In genomic region chr17:25828712-25829557, GRCm38 (mm10) we compare ENCODE assay signal across 8 mouse cellular contexts. TPM values are rescaled to one million over a fixed set of nuclear protein-coding genes. Genes with fewer than 3 reads are reported as not detected.
DNase-seq lines count a peak whose midpoint lies in the region; ATAC-seq and TF ChIP-seq lines count a peak whose summit lies in the region.

Gene Jmjd8 (plus strand): TSS chr17:25828867.

- TF ChIP-seq EP300 in lung, postnatal 0 days (IDR thresholded peaks at IDR 0.05) = no peak

- DNase-seq in NIH3T3 (ENCODE audit: low read depth) = peak; percentile 81
- DNase-seq in cerebellum, adult 8-10 months = peak; percentile 77
- DNase-seq in layer of hippocampus, adult 8-10 months (ENCODE audit: low spot score in 2 of 2) = peak; percentile 78 to 87
- DNase-seq in lung, postnatal 0 days (ENCODE audit: low spot score) = peak; percentile 87
- DNase-seq in retina, adult 2 months (ENCODE audit: low read depth, low spot score) = peak; percentile 68
- peak; percentile 78 for DNase-seq in thymus, postnatal 25 days

- H3K27ac ChIP-seq in lung, postnatal 0 days (ENCODE audit: low read length) = peak within 1 kb of the TSS; percentile 86

- 1% methylated on average over 32 of the region's 32 CpGs for WGBS in lung, postnatal 0 days

- TF ChIP-seq CTCF in lung, postnatal 0 days (IDR thresholded peaks at IDR 0.05) = peak; percentile 60

- H3K4me3 ChIP-seq in lung, postnatal 0 days (ENCODE audit: low read depth, low read length) = peak within 1 kb of the TSS; percentile 52

- peak within 1 kb of the TSS; percentile 50 for H3K9ac ChIP-seq in lung, postnatal 0 days (replicated peaks; ENCODE audit: low read depth)

- no peaks in the 10 kb centered on the region for H3K9me3 ChIP-seq in lung, postnatal 0 days (ENCODE audit: low read length)

- peak within 1 kb of the TSS; percentile 85 for H3K4me2 ChIP-seq in lung, postnatal 0 days (replicated peaks; ENCODE audit: low read depth, low read length)

- ATAC-seq in frontal cortex, adult (ENCODE audit: low TSS enrichment) = peak; percentile 48
- ATAC-seq in hematopoietic stem cell, adult 5-6 weeks (replicated peaks in 1 of 2; ENCODE audit: insufficient read depth in 1 of 2, low FRiP score in 2 of 2, low TSS enrichment in 1 of 2, low read depth in 1 of 2, poor library complexity in 2 of 2, severe bottlenecking in 2 of 2) = peak in 1 of 2 experiments; percentile 37; a peak in 3 of 4 replicates
- ATAC-seq in lung, postnatal 0 days = peak; percentile 13

- H3K4me1 ChIP-seq in lung, postnatal 0 days (ENCODE audit: insufficient read depth, low read depth, low read length) = peaks cover 35% of the 10 kb centered on the region

- H3K36me3 ChIP-seq in lung, postnatal 0 days (ENCODE audit: insufficient read depth, low read length) = 0 out of 2 replicates have a peak, but pooled peaks cover 11% of the 10 kb centered on the region

- no peaks in the 10 kb centered on the region for H3K27me3 ChIP-seq in lung, postnatal 0 days (replicated peaks; ENCODE audit: insufficient read depth, low read length)

RNA-seq across cellular contexts. Expression of gene Jmjd8, which starts in this region (rescaled TPM):
- total RNA-seq in hematopoietic stem cell, adult 5-6 weeks (2017) = 23.2 and 25.3 TPM in 2 replicates
- total RNA-seq in layer of hippocampus, adult 8-10 months (2022) = 10 to 100 TPM; 61.0 to 63.6 (median 61.8) TPM
- polyA plus RNA-seq in lung, postnatal 0 days (2015; fragmentation: Nextera tagmentation; extraction: Ambion mirVana) = 27.3 and 28.0 TPM in 2 replicates
